Mouse (Mus musculus): ENCODE measurements at regions not wholly inside any gene's neighbourhood (a gene's known extent, or its start where the extent isn't known, plus 50 kb on each side); places are given as distances from the start of the nearest gene placed in this dataset.

- no peak for DNase-seq (ENCODE audit: low spot score)
Observed at GRCm38 (mm10) chr5:64739311-64740261, 63.6 kb upstream of the Klf3 start.

- DNase-seq (ENCODE audit: low spot score) = no peak
Observed at GRCm38 (mm10) chr5:64744041-64744440, 59.1 kb upstream of the Klf3 start.

GRCm38 (mm10) chr5:64744455-64744854, 58.7 kb upstream of the Klf3 start:
- no peak for DNase-seq (ENCODE audit: low spot score)

- no peak for DNase-seq (ENCODE audit: low spot score)
Observed at GRCm38 (mm10) chr5:64747461-64747860, 55.7 kb upstream of the Klf3 start.

- DNase-seq (ENCODE audit: low spot score) = no peak
Observed at GRCm38 (mm10) chr5:64749415-64750166, 53.6 kb upstream of the Klf3 start.

GRCm38 (mm10) chr5:64750406-64750805, 52.8 kb upstream of the Klf3 start:
- no peak for DNase-seq (ENCODE audit: low spot score)

- DNase-seq (ENCODE audit: low spot score) = no peak
Observed at GRCm38 (mm10) chr5:64750976-64751656, 52.1 kb upstream of the Klf3 start.

- DNase-seq (ENCODE audit: low spot score) = no peak
Observed at GRCm38 (mm10) chr5:64753142-64753750, 49.9 kb upstream of the Klf3 start.

All from layer of hippocampus, adult 9-10 months (tissue).